Mouse (Mus musculus) MEL (cell line): ENCODE measurements at regions not wholly inside any gene's neighbourhood (a gene's known extent, or its start where the extent isn't known, plus 50 kb on each side); places are given as distances from the start of the nearest gene placed in this dataset.

Experiments
- DNase-seq: peaks from one replicate; pipeline ENCODE4 v3.0.0; 2011; ENCODE audit warnings: low read depth, low spot score
- H3K27ac ChIP-seq: 2 replicates; pipeline ENCODE4 v1.5.1; 2012; ENCODE audit warnings: low read depth, mild to moderate bottlenecking, control low read depth, low read length, moderate library complexity; ENCODE audit not compliant: control insufficient read depth
- H3K27me3 ChIP-seq, 2 experiments: fragments of 150-350 bp in 1 of 2; sonication (generic) in 1 of 2; 2 replicates each; pipeline ENCODE4 v1.6.1; 2012; ENCODE audit warnings: low read length in 2 of 2, mild to moderate bottlenecking in 2 of 2, improper control_type of control experiment in 1 of 2, moderate library complexity in 1 of 2; ENCODE audit not compliant: insufficient read depth in 2 of 2, control insufficient read depth in 1 of 2
- H3K36me3 ChIP-seq, 2 experiments: 2 replicates each; pipeline ENCODE4 v1.6.1; 2012 to 2014; ENCODE audit warnings: low read length in 2 of 2, improper control_type of control experiment in 1 of 2, inconsistent platforms in 1 of 2, mild to moderate bottlenecking in 1 of 2; ENCODE audit not compliant: insufficient read depth in 2 of 2, control insufficient read depth in 1 of 2
- H3K4me1 ChIP-seq, 2 experiments: fragments of 150-350 bp in 1 of 2; sonication (generic) in 1 of 2; 2 replicates each; pipeline ENCODE4 v1.6.1; 2012; ENCODE audit warnings: low read length in 2 of 2, improper control_type of control experiment in 1 of 2, mild to moderate bottlenecking in 1 of 2; ENCODE audit not compliant: insufficient read depth in 2 of 2, control insufficient read depth in 1 of 2
- H3K4me3 ChIP-seq, 2 experiments: fragments of 150-350 bp in 1 of 2; sonication (generic) in 1 of 2; 2 replicates each; pipeline ENCODE4 v1.5.1; 2012; ENCODE audit warnings: low read depth in 2 of 2, low read length in 2 of 2, mild to moderate bottlenecking in 2 of 2, moderate library complexity in 2 of 2, control low read depth in 1 of 2, improper control_type of control experiment in 1 of 2; ENCODE audit not compliant: control insufficient read depth in 1 of 2, insufficient read depth in 1 of 2
- H3K79me2 ChIP-seq: 2 replicates; pipeline ENCODE4 v1.6.1; 2012; ENCODE audit warnings: mild to moderate bottlenecking, low read length, moderate library complexity; ENCODE audit not compliant: control insufficient read depth, poor library complexity, insufficient read depth
- H3K9ac ChIP-seq: 2 replicates; pipeline ENCODE4 v1.6.1; 2012; ENCODE audit warnings: low read depth, mild to moderate bottlenecking, control low read depth, low read length, moderate library complexity; ENCODE audit not compliant: control insufficient read depth, poor library complexity, severe bottlenecking
- H3K9me3 ChIP-seq: fragments of 150-350 bp; sonication (generic); replicated peaks from 2 replicates; pipeline ENCODE4 v1.6.1; 2012; ENCODE audit warnings: mild to moderate bottlenecking, low read length, improper control_type of control experiment, moderate library complexity; ENCODE audit not compliant: insufficient read depth
- CHD2 ChIP-seq: IDR thresholded peaks from 2 replicates; pipeline ENCODE4 v1.6.1; 2011; ENCODE audit warnings: low read length, improper control_type of control experiment
- CTCF ChIP-seq, 3 experiments: IDR thresholded peaks in 2 of 3; conservative IDR thresholded peaks in 1 of 3; 2 replicates each; pipeline ENCODE4 v1.5.1; 2011 to 2012; ENCODE audit warnings: low read length in 3 of 3, low read depth in 2 of 3, mild to moderate bottlenecking in 2 of 3, improper control_type of control experiment in 1 of 3, inconsistent platforms in 1 of 3, mixed read lengths in 1 of 3, moderate library complexity in 1 of 3; ENCODE audit not compliant: control insufficient read depth in 1 of 3, insufficient read depth in 1 of 3, poor library complexity in 1 of 3, severe bottlenecking in 1 of 3
- E2F4 ChIP-seq: IDR thresholded peaks from 2 replicates; pipeline ENCODE4 v1.6.1; 2011; ENCODE audit warnings: low read depth, low read length, improper control_type of control experiment, borderline replicate concordance
- ETS1 ChIP-seq: IDR thresholded peaks from 2 replicates; pipeline ENCODE4 v1.6.1; 2012; ENCODE audit warnings: low read depth, mild to moderate bottlenecking, inconsistent platforms, low read length, improper control_type of control experiment, moderate library complexity
- HCFC1 ChIP-seq: IDR thresholded peaks from 2 replicates; pipeline ENCODE4 v1.6.1; 2012; ENCODE audit warnings: low read depth, mild to moderate bottlenecking, inconsistent platforms, low read length, improper control_type of control experiment, moderate library complexity
- KAT2A ChIP-seq: conservative IDR thresholded peaks from 2 replicates; pipeline ENCODE4 v1.6.1; 2012; ENCODE audit warnings: low read depth, low read length, improper control_type of control experiment, inconsistent platforms
- MAFK ChIP-seq: IDR thresholded peaks from 2 replicates; pipeline ENCODE4 v1.6.1; 2011; ENCODE audit warnings: low read depth, mild to moderate bottlenecking, low read length, improper control_type of control experiment, borderline replicate concordance
- NRF1 ChIP-seq: IDR thresholded peaks from 2 replicates; pipeline ENCODE4 v1.6.1; 2014; ENCODE audit warnings: low read depth, mild to moderate bottlenecking, inconsistent platforms, low read length, improper control_type of control experiment, moderate library complexity; ENCODE audit not compliant: poor library complexity, insufficient read depth, severe bottlenecking
- POLR2A ChIP-seq, 2 experiments: IDR thresholded peaks; 2 replicates each; pipeline ENCODE4 v1.6.1; 2011 to 2012; ENCODE audit warnings: low read length in 2 of 2, mild to moderate bottlenecking in 2 of 2, control low read depth in 1 of 2, improper control_type of control experiment in 1 of 2, low read depth in 1 of 2, moderate library complexity in 1 of 2; ENCODE audit not compliant: control insufficient read depth in 1 of 2, insufficient read depth in 1 of 2, poor library complexity in 1 of 2
- POLR2AphosphoS2 ChIP-seq: IDR thresholded peaks from 2 replicates; pipeline ENCODE4 v1.6.1; 2011; ENCODE audit warnings: low read length, improper control_type of control experiment
- RAD21 ChIP-seq: IDR thresholded peaks from 2 replicates; pipeline ENCODE4 v1.6.1; 2011; ENCODE audit warnings: mild to moderate bottlenecking, low read depth, low read length, improper control_type of control experiment
- SIN3A ChIP-seq: IDR thresholded peaks from 2 replicates; pipeline ENCODE4 v1.6.1; 2012; ENCODE audit warnings: low read length, improper control_type of control experiment, inconsistent platforms
- TAL1 ChIP-seq: IDR thresholded peaks from 2 replicates; pipeline ENCODE4 v1.6.1; 2012; ENCODE audit warnings: mild to moderate bottlenecking, inconsistent platforms, low read length, moderate library complexity, mixed read lengths
- ZC3H11A ChIP-seq: IDR thresholded peaks from 2 replicates; pipeline ENCODE4 v1.6.1; 2012; ENCODE audit warnings: low read depth, mild to moderate bottlenecking, inconsistent platforms, low read length, improper control_type of control experiment
- ZKSCAN1 ChIP-seq: IDR thresholded peaks from 2 replicates; pipeline ENCODE4 v1.6.1; 2012; ENCODE audit warnings: low read depth, mild to moderate bottlenecking, inconsistent platforms, low read length, improper control_type of control experiment, moderate library complexity
- ZMIZ1 ChIP-seq: IDR thresholded peaks from 2 replicates; pipeline ENCODE4 v1.6.1; 2012; ENCODE audit warnings: low read depth, mild to moderate bottlenecking, inconsistent platforms, low read length, improper control_type of control experiment, moderate library complexity
- ZNF384 ChIP-seq: IDR thresholded peaks from 2 replicates; pipeline ENCODE4 v1.6.1; 2012; ENCODE audit warnings: low read depth, mild to moderate bottlenecking, inconsistent platforms, low read length, improper control_type of control experiment

DNA sequence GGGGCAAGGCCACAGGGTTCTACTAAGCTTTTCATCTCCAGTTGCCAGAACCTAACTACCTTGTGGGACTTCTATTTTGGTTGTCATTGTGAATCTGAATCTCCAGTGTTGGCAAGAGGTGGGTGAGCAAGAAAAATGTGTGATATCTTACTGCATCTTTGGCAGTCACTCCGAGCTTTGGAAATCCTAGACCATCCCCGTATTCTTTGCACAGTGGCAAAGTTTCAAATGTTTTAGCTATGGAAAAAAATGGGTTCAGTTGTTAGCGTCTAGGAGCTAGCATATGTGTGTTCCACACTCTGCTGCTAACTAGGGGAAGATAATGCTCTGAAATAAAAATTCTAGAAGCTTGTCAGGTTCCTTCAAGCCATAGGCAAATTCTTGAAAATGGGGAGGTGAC is 337.4 kb upstream of the 4930583I09Rik start:
- DNase-seq = no peak
- H3K9ac ChIP-seq = no peak overlapping the region
- no peak overlapping the region for H3K27ac ChIP-seq
- no peaks in the 10 kb centered on the region; a peak in 1 of 4 replicates for H3K27me3 ChIP-seq
- H3K4me3 ChIP-seq = no peak overlapping the region
- TF ChIP-seq MAFK (no peak), RAD21 (no peak), ZNF384 (no peak), ZMIZ1 (no peak), TAL1 (no peak), ETS1 (no peak), SIN3A (no peak), NRF1 (no peak)
- no peaks in the 10 kb centered on the region for H3K36me3 ChIP-seq
- H3K9me3 ChIP-seq = no peaks in the 10 kb centered on the region
- H3K79me2 ChIP-seq = no peaks in the 10 kb centered on the region
- no peaks in the 10 kb centered on the region for H3K4me1 ChIP-seq

DNA sequence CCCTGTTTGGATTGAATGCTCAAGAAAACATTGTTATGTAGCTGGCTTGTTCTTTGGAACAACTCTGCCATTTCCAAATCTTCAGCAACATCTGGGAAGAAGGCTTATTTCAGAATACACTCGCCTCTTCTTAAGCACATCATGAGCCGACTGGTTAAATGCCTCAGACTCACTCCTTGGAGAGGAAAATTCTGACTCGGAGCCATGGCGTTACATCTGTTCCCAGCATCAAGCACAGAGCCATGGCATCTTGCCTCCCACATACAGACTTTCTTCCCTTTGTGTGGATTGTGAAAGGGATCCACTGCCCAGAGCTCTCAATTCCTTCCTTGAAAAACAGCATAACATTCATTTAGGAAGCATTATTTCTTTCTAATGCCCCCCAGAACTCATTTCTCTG is 334.8 kb upstream of the 4930583I09Rik start:
- Histone ChIP-seq H3K36me3 (no peaks in the 10 kb centered on the region), H3K9me3 (no peaks in the 10 kb centered on the region), H3K4me1 (no peaks in the 10 kb centered on the region), H3K79me2 (no peaks in the 10 kb centered on the region), H3K4me3 (no peak overlapping the region), H3K27ac (no peak overlapping the region), H3K9ac (no peak overlapping the region), H3K27me3 (no peaks in the 10 kb centered on the region; a peak in 1 of 4 replicates)
- TF ChIP-seq HCFC1 (no peak), KAT2A (no peak), RAD21 (no peak), POLR2AphosphoS2 (no peak), ZC3H11A (no peak), POLR2A (IDR thresholded peaks at IDR 0.05; ENCODE audit: control insufficient read depth in 1 of 2, insufficient read depth in 1 of 2, low read depth in 1 of 2, low read length in 2 of 2, poor library complexity in 1 of 2) (no peak), CTCF (IDR thresholded peaks at IDR 0.05 in 2 of 3, conservative IDR thresholded peaks at IDR 0.05 in 1 of 3; ENCODE audit: control insufficient read depth in 1 of 3, insufficient read depth in 1 of 3, low read depth in 2 of 3, low read length in 3 of 3, poor library complexity in 1 of 3, severe bottlenecking in 1 of 3) (no peak), ZKSCAN1 (no peak), CHD2 (no peak), TAL1 (no peak), E2F4 (no peak)
- DNase-seq = no peak
